Mouse (Mus musculus) neural tube, embryonic 11.5 days (tissue): ENCODE measurements around the gene Prim1. TPM values are rescaled to one million over a fixed set of nuclear protein-coding genes. Genes with fewer than 3 reads are reported as not detected.
A peak's percentile ranks its signal among the peaks of the same experiment; 100 is the strongest.
"Not testable (repeated sequence)": the region's sequence is repeated elsewhere in the genome, so short reads cannot be mapped to it uniquely, and the experiment has no call there.

ENCODE experiments used
- ATAC-seq: fragments of 200-750 bp; cut with Nextera tagmentation; 2 replicates; pipeline ENCODE4 v1.8.0; 2017; ENCODE audit warnings: moderate number of reproducible peaks, mild to moderate bottlenecking, moderate TSS enrichment, moderate library complexity; ENCODE audit not compliant: insufficient read depth, low FRiP score, low TSS enrichment
- DNase-seq: peaks from one replicate; pipeline ENCODE4 v3.0.0-alpha.2; 2015; ENCODE audit warnings: low spot score
- H3K27ac ChIP-seq: fragments of 300-500 bp; sonication (generic); 2 replicates; pipeline ENCODE4 v1.5.1; 2014; ENCODE audit warnings: low read depth, mild to moderate bottlenecking, low read length
- H3K27me3 ChIP-seq: fragments of 300-500 bp; sonication (generic); 2 replicates; pipeline ENCODE4 v1.6.1; 2014; ENCODE audit warnings: mild to moderate bottlenecking, low read length, mixed read lengths; ENCODE audit not compliant: control insufficient read depth, insufficient read depth
- H3K36me3 ChIP-seq: fragments of 300-500 bp; sonication (generic); 2 replicates; pipeline ENCODE4 v1.6.1; 2014; ENCODE audit warnings: mild to moderate bottlenecking, low read length, moderate library complexity, mixed read lengths; ENCODE audit not compliant: control insufficient read depth, insufficient read depth
- H3K4me1 ChIP-seq: fragments of 300-500 bp; sonication (generic); 2 replicates; pipeline ENCODE4 v1.6.1; 2014; ENCODE audit warnings: low read length, mixed read lengths; ENCODE audit not compliant: control insufficient read depth, insufficient read depth
- H3K4me2 ChIP-seq: fragments of 300-500 bp; sonication (generic); 2 replicates; pipeline ENCODE4 v1.6.1; 2014; ENCODE audit warnings: low read depth, mild to moderate bottlenecking, moderate library complexity
- H3K4me3 ChIP-seq: fragments of 300-500 bp; sonication (generic); 2 replicates; pipeline ENCODE4 v1.5.1; 2014; ENCODE audit warnings: low read depth, low read length
- H3K9ac ChIP-seq: fragments of 300-500 bp; sonication (generic); 2 replicates; pipeline ENCODE4 v1.6.1; 2014; ENCODE audit warnings: mild to moderate bottlenecking, low read length
- H3K9me3 ChIP-seq: fragments of 300-500 bp; sonication (generic); 2 replicates; pipeline ENCODE4 v1.6.1; 2016; ENCODE audit warnings: low read length; ENCODE audit not compliant: control insufficient read depth
- WGBS: fragments of 180-500 bp; shearing (Covaris S2); extraction: QIAGEN DNeasy Blood & Tissue Kit; methylation state at CpG from one replicate; pipeline ENCODE4 v1.1.7; 2014; 5-methylcytosine and 5-hydroxymethylcytosine counted together
- polyA plus RNA-seq: library from polyadenylated mRNA; unstranded; fragments of >200 nt; fragmentation: Nextera tagmentation; extraction: Ambion mirVana; gene quantifications from 2 replicates; pipeline ENCODE4 v1.2.1, GENCODE M21; 2014

The Prim1 gene
- polyA plus RNA-seq, 1 experiment from 2014 or later, result 91.4 TPM

DNA sequence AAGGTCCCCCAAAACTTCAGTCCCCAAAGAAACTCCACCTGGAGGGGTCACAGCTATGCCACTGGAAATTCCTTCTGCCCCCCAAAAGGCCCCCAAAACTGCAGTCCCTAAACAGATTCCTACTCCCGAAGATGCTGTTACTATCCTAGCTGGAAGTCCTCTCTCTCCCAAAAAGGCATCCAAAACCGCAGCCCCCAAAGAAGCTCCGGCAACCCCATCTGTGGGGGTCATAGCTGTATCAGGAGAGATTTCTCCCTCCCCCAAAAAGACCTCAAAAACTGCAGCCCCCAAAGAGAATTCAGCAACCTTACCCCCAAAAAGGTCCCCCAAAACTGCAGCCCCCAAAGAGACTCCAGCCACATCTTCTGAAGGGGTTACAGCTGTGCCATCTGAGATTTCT, 27.5 kb downstream of the Prim1 start:
- ATAC-seq (no peak), DNase-seq (no peak)
- Histone ChIP-seq H3K9me3 (no peaks in the 10 kb centered on the region), H3K27me3 (no peaks in the 10 kb centered on the region), H3K4me3 (no peak overlapping the region), H3K36me3 (peaks cover 26% of the 10 kb centered on the region), H3K9ac (no peak overlapping the region), H3K4me2 (no peak overlapping the region), H3K4me1 (peaks cover 4% of the 10 kb centered on the region; the same call in 1 of the 2 replicates), H3K27ac (no peak overlapping the region)
- 94% methylated on average over 3 of the region's 3 CpGs for WGBS

DNA sequence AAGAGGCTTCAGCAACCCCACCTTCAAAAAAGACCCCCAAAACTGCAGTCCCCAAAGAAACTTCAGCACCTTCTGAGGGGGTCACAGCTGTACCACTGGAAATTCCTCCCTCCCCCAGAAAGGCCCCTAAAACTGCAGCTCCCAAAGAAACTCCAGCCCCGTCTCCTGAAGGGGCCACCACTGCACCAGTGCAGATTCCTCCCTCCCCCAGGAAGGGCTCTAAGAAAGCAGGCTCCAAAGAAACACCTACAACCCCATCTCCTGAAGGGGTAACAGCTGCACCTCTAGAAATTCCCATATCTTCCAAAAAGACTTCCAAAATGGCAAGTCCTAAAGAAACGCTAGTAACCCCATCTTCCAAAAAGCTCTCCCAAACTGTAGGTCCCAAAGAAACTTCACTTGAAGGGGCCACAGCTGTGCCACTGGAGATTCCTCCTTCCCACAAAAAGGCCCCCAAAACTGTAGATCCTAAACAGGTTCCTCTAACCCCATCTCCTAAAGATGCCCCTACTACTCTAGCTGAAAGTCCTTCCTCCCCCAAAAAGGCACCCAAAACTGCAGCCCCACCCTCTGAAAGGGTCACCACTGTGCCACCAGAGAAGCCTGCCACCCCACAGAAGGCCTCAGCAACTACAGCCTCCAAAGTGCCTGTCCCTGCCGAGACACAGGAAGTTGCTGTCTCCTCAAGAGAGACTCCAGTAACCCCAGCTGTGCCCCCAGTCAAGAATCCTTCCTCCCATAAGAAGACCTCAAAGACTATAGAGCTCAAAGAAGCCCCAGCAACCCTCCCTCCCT, 28.3 kb downstream of the Prim1 start:
- Histone ChIP-seq H3K4me2 (no peak overlapping the region), H3K27me3 (no peaks in the 10 kb centered on the region), H3K36me3 (peaks cover 26% of the 10 kb centered on the region), H3K4me1 (no peaks in the 10 kb centered on the region), H3K9ac (no peak overlapping the region), H3K4me3 (no peak overlapping the region), H3K27ac (no peak overlapping the region), H3K9me3 (no peaks in the 10 kb centered on the region)
- no peak for DNase-seq
- ATAC-seq, result no peak
- 79% methylated on average over 3 of the region's 3 CpGs for WGBS

DNA sequence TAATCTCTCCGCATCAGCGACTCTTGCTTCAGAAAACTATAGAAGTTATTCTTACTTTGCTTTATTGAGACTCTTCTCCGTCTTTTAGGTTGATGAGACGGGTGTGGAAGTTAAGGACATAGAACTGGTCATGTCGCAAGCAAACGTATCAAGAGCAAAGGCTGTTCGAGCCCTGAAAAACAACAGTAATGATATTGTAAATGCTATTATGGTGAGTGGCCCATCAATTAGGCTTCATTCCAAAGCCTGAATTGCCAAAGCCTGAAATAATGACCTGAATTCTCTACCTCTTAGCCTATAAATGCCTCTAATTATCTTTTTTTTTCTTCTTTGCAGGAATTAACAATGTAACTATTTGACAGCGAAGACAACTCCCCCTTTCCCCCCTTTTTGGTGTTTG, 33.2 kb downstream of the Prim1 start:
- Histone ChIP-seq H3K4me2 (no peak overlapping the region), H3K27me3 (no peaks in the 10 kb centered on the region), H3K9ac (no peak overlapping the region), H3K4me1 (no peaks in the 10 kb centered on the region), H3K36me3 (peaks cover 21% of the 10 kb centered on the region), H3K27ac (no peak overlapping the region), H3K9me3 (no peaks in the 10 kb centered on the region), H3K4me3 (no peak overlapping the region)
- 96% methylated on average over 8 of the region's 8 CpGs for WGBS
- DNase-seq (no peak), ATAC-seq (no peak)

DNA sequence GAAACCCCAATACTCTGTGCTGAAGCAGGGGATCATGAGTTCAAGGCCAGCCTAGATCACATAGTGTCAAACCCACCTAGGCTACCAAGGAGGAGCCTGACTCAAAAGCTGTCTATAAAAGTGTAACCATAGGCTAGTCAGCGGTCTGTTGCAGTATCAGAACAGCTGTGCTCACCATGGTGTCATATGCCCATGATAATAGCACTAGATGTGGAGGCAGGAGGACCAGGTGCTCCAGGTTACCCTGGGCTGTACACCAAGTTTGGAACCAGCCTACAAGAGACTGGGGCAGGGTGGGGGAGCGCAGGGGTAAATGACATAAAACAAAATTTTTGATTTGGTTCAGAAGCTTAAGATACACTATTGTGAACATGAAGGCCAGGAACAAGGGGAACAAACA, 34.8 kb downstream of the Prim1 start:
- DNase-seq (no peak), ATAC-seq (no peak)
- Histone ChIP-seq H3K4me3 (no peak overlapping the region), H3K36me3 (peaks cover 16% of the 10 kb centered on the region), H3K4me1 (no peaks in the 10 kb centered on the region), H3K27me3 (no peaks in the 10 kb centered on the region), H3K27ac (no peak overlapping the region), H3K9me3 (no peaks in the 10 kb centered on the region), H3K4me2 (no peak overlapping the region), H3K9ac (no peak overlapping the region)
- 97% methylated on average over 2 of the region's 2 CpGs for whole genome bisulfite sequencing

DNA sequence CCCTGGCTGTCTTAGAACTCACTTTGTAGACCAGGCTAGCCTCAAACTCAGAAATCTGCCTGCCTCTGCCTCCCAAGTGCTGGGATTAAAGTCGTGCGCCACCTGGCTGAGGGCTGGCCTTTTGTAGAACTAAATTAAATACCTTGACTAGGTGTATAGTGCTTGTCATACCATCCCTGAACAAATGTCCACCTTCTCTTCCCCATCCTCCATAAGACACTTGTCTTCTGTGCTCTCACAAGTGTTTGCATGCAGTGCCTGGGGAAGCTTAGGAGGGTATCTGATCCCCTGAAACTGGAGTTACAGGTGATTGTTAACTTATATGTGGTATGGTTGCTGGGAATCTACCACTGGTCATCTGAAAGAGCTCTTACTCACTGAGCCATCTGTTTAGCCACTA, 35.4 kb downstream of the Prim1 start:
- 81% methylated on average over 2 of the region's 2 CpGs for WGBS
- Histone ChIP-seq H3K4me3 (no peak overlapping the region), H3K36me3 (peaks cover 13% of the 10 kb centered on the region), H3K4me1 (no peaks in the 10 kb centered on the region), H3K27me3 (no peaks in the 10 kb centered on the region), H3K9ac (no peak overlapping the region), H3K27ac (no peak overlapping the region), H3K4me2 (no peak overlapping the region), H3K9me3 (no peaks in the 10 kb centered on the region)
- ATAC-seq (no peak), DNase-seq (no peak)

DNA sequence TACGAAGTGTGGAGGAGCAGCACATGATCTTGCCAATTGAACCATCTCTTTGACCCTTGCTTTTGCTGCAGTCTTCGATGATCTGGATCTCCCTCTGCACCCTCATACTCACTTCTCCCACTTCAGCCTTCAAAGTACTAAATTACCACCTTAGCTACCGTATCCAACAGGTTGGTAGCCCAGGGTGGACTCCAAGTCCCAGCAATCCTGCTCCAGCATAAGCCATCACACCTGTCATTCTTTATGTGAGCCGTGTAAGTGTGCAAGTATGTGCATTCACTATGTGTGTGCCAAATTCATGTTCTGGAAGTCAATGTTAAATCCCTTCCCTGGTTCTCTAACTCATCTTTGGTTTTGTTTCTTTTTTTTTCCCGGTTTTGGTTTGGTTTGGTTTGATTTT, 36.6 kb downstream of the Prim1 start:
- no peak for ATAC-seq
- Histone ChIP-seq H3K36me3 (peaks cover 11% of the 10 kb centered on the region), H3K4me3 (no peak overlapping the region)

DNA sequence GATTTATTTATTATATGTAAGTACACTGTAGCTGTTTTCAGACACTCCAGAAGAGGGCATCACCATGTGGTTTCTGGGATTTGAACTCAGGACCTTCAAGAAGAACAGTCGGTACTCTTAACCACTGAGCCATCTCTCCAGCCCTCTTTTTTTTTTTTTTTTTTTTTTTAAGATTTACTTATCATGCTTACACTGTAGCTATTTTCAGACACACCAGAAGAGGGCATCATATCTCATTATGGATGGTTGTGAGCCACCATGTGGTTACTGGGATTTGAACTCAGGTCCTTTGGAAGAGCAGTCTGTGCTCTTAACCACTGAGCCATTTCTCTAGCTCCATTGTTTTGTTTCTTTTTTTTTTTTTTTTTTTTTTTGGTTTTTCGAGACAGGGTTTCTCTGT, 37.2 kb downstream of the Prim1 start:
- WGBS, result 93% methylated on average over 1 of the region's 2 CpGs
- ATAC-seq, DNase-seq, H3K4me3 ChIP-seq, H3K4me2 ChIP-seq, H3K4me1 ChIP-seq, H3K9me3 ChIP-seq, H3K27me3 ChIP-seq, H3K9ac ChIP-seq, H3K27ac ChIP-seq: not testable (repeated sequence)
- peaks cover 11% of the 10 kb centered on the region for H3K36me3 ChIP-seq

More for the DNA sequence above, 36.6 kb downstream of the Prim1 start:
- H3K4me2 ChIP-seq, result no peak overlapping the region
- no peak overlapping the region for H3K27ac ChIP-seq
- no peaks in the 10 kb centered on the region for H3K27me3 ChIP-seq
- H3K9ac ChIP-seq, result no peak overlapping the region
- H3K4me1 ChIP-seq, result no peaks in the 10 kb centered on the region
- 95% methylated on average over 5 of the region's 5 CpGs for WGBS
- no peaks in the 10 kb centered on the region for H3K9me3 ChIP-seq
- no peak for DNase-seq

DNA sequence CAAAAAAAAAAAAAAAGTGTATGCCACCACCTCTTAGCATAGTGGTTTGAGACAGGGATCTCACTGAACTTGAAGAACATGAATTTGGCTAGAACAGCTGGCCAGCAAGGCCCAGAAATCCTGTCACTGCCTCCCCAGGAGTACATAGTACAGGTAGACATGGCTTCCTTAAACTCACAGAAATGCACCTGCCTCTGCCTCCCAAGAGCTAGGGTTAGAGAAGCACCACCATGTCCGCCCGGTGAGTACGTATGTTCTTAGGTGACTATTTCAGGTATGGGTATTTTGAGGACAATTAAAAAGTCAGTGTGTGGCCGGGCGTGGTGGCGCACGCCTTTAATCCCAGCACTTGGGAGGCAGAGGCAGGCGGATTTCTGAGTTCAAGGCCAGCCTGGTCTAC, 38.0 kb downstream of the Prim1 start:
- no peaks in the 10 kb centered on the region for H3K9me3 ChIP-seq
- DNase-seq (no peak), ATAC-seq (no peak)
- peaks cover 11% of the 10 kb centered on the region for H3K36me3 ChIP-seq
- H3K27me3 ChIP-seq, result no peaks in the 10 kb centered on the region
- no peak overlapping the region for H3K27ac ChIP-seq
- WGBS, result 95% methylated on average over 8 of the region's 8 CpGs
- no peak overlapping the region for H3K4me2 ChIP-seq
- no peak overlapping the region for H3K9ac ChIP-seq
- no peak overlapping the region for H3K4me3 ChIP-seq
- H3K4me1 ChIP-seq, result peaks cover 3% of the 10 kb centered on the region; the same call in 1 of the 2 replicates

DNA sequence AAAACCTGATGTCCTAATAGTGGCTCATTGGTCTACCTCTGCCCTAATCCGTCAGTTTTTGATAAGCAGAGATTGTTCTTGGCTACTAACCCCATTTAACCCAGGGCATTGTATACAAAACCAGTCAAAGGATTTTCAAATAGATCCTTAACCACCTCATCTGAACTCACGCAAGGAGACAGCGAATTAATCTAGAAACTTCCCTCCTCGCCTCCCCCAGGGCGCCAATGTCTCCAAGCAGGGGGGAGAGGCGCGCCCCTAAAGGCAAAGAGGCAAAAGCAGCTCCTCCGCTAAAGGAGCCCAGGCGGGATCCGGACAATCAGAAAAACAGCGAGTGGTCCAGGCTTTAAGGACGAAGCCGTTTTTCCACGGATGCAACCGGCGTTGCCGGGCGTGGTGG, 43.2 kb downstream of the Prim1 start:
- H3K4me1 ChIP-seq, result peaks cover 12% of the 10 kb centered on the region
- peak overlapping the region; percentile 94 for H3K9ac ChIP-seq
- H3K9me3 ChIP-seq, result no peaks in the 10 kb centered on the region
- no peaks in the 10 kb centered on the region for H3K36me3 ChIP-seq
- H3K27me3 ChIP-seq, result no peaks in the 10 kb centered on the region
- DNase-seq, result no peak
- WGBS, result under 1% methylated on average over 18 of the region's 18 CpGs
- H3K4me2 ChIP-seq, result peak overlapping the region; percentile 85
- peak overlapping the region; percentile 99 for H3K27ac ChIP-seq
- ATAC-seq, result no peak
- H3K4me3 ChIP-seq, result peak overlapping the region; percentile 94
